Mouse (Mus musculus) stomach, embryonic 14.5 days (tissue): ENCODE results near the gene Dut. TPM values are rescaled to one million over a fixed set of nuclear protein-coding genes. Genes with fewer than 3 reads are reported as not detected.

Source experiments
- ATAC-seq: fragments of 200-750 bp; cut with Nextera tagmentation; 2 replicates; pipeline ENCODE4 v1.8.0; 2017; ENCODE audit warnings: low read depth, moderate TSS enrichment; ENCODE audit not compliant: insufficient number of reproducible peaks, insufficient read depth, low FRiP score
- H3K27ac ChIP-seq: fragments of 300-500 bp; sonication (generic); 2 replicates; pipeline ENCODE4 v1.5.1; 2014; ENCODE audit warnings: mild to moderate bottlenecking, low read length, moderate library complexity, mixed read lengths
- H3K27me3 ChIP-seq: fragments of 300-500 bp; sonication (generic); 2 replicates; pipeline ENCODE4 v1.6.1; 2014; ENCODE audit warnings: low read length, control low read depth, mixed read lengths; ENCODE audit not compliant: control insufficient read depth, insufficient read depth
- H3K36me3 ChIP-seq: fragments of 300-500 bp; sonication (generic); 2 replicates; pipeline ENCODE4 v1.6.1; 2014; ENCODE audit warnings: mild to moderate bottlenecking, control low read depth, low read length, moderate library complexity, mixed read lengths; ENCODE audit not compliant: control insufficient read depth, insufficient read depth
- H3K4me1 ChIP-seq: fragments of 300-500 bp; sonication (generic); 2 replicates; pipeline ENCODE4 v1.6.1; 2014; ENCODE audit warnings: low read length, control low read depth, mixed read lengths; ENCODE audit not compliant: control insufficient read depth, insufficient read depth
- H3K4me2 ChIP-seq: fragments of 300-500 bp; sonication (generic); replicated peaks from 2 replicates; pipeline ENCODE4 v1.6.1; 2014; ENCODE audit warnings: low read depth, low read length, control low read depth
- H3K4me3 ChIP-seq: fragments of 300-500 bp; sonication (generic); 2 replicates; pipeline ENCODE4 v1.5.1; 2014; ENCODE audit warnings: low read depth, low read length, control low read depth
- H3K9ac ChIP-seq: fragments of 300-500 bp; sonication (generic); replicated peaks from 2 replicates; pipeline ENCODE4 v1.6.1; 2014; ENCODE audit warnings: low read depth, mild to moderate bottlenecking, control low read depth, low read length, moderate library complexity, mixed read lengths
- H3K9me3 ChIP-seq: fragments of 300-500 bp; sonication (generic); 2 replicates; pipeline ENCODE4 v1.6.1; 2016; ENCODE audit warnings: low read depth, low read length, control low read depth; ENCODE audit not compliant: control insufficient read depth
- WGBS: fragments of 180-500 bp; shearing (Covaris S2); extraction: QIAGEN DNeasy Blood & Tissue Kit; methylation state at CpG from one replicate; pipeline ENCODE4 v1.1.7; 2014; 5-methylcytosine and 5-hydroxymethylcytosine counted together
- polyA plus RNA-seq: library from polyadenylated mRNA; unstranded; fragments of >200 nt; fragmentation: Nextera tagmentation; extraction: Ambion mirVana; gene quantifications from 2 replicates; pipeline ENCODE4 v1.2.1, GENCODE M21; 2014

Gene Dut
- polyA plus RNA-seq, 1 experiment from 2014 or later = 151 TPM

DNA sequence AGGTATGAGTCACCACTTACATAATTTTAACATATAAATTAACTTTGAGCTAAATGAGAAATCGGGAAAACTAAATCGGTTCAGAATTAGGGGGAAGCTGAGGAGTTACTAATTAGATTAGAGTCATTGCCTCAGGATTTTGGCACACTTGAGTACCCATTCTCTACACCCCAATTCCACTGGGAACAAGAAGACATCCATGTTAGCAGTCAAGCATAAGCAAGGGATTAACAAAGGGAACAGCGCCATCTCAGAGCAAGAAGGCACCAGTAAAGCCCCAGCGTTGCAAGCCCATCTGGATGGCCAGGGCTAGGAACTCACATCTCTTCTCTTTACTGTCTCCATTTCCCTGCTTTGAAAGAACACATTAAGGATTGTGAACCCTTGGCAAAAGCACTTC lies 38.8 kb downstream of the Dut start:
- no peak for ATAC-seq
- Histone ChIP-seq H3K27ac (no peak overlapping the region), H3K9ac (no peak overlapping the region), H3K4me1 (no peaks in the 10 kb centered on the region), H3K36me3 (no peaks in the 10 kb centered on the region), H3K9me3 (no peaks in the 10 kb centered on the region), H3K4me3 (no peak overlapping the region), H3K27me3 (no peaks in the 10 kb centered on the region), H3K4me2 (no peak overlapping the region)
- 91% methylated on average over 4 of the region's 4 CpGs for WGBS

DNA sequence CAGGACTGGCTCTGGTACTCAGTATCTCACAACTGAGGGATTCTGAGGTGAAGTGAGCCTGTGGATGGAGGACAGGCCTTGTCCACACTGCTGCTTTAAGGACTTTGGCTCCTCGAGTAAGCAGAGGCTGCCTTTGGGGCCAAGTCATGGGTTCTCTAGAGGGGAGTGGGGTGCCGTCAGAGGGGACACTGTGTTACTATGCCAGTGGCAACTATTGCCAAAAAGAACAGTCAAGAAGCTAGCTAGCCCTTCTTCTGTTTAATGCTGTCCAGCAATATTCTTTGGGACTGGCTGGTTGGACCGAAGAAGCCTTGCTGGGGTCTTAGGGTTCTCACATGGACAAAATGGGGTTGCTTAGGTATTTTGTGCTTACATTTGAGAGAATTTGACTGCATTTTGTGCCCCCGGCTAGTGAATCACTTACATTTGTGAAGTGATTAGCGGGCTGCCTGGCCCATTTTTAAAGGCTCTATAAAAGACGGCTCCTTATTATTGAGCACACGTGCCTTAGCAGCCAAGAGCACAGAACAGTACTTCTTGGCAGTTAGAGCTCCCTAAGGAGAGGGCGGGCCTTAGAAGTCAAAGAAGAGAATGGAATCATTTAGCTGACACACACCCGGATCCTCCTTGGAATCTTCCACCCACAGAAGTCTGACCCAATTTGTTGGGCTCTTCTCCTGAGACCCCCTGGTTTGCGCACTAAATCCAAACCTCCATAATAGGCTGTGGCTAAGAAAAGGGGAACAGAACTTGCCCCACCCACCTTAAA lies 43.4 kb downstream of the Dut start:
- no peak for ATAC-seq
- no peaks in the 10 kb centered on the region for H3K36me3 ChIP-seq
- no peak overlapping the region for H3K9ac ChIP-seq
- no peak overlapping the region for H3K4me3 ChIP-seq
- H3K4me1 ChIP-seq = no peaks in the 10 kb centered on the region
- 84% methylated on average over 10 of the region's 10 CpGs for WGBS
- H3K4me2 ChIP-seq = no peak overlapping the region
- H3K27me3 ChIP-seq = no peaks in the 10 kb centered on the region
- H3K9me3 ChIP-seq = no peaks in the 10 kb centered on the region
- no peak overlapping the region for H3K27ac ChIP-seq

DNA sequence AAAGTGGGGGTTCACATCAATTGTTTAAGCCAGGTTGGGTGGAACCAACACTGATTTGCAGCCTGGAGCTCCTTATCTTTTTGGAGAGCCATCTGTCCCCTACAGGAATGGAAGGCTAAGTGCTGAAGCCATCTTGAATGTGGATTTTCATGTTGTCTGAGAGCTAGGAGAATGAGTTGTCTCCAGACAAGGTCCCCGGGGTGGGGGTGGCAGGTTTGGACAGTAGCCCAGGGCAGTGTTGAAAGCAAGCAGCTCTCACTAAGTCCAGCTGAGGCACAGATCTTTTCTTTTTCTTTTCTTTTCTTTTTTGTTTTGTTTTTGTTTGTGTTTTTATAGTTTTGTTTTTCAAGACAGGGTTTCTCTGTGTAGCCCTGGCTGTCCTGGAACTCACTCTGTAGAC lies 44.1 kb downstream of the Dut start:
- no peak overlapping the region for H3K27ac ChIP-seq
- no peaks in the 10 kb centered on the region for H3K27me3 ChIP-seq
- no peak for ATAC-seq
- no peak overlapping the region for H3K9ac ChIP-seq
- H3K9me3 ChIP-seq = no peaks in the 10 kb centered on the region
- H3K4me1 ChIP-seq = no peaks in the 10 kb centered on the region
- WGBS = 89% methylated on average over 1 of the region's 1 CpGs
- H3K36me3 ChIP-seq = no peaks in the 10 kb centered on the region
- no peak overlapping the region for H3K4me3 ChIP-seq
- no peak overlapping the region for H3K4me2 ChIP-seq

DNA sequence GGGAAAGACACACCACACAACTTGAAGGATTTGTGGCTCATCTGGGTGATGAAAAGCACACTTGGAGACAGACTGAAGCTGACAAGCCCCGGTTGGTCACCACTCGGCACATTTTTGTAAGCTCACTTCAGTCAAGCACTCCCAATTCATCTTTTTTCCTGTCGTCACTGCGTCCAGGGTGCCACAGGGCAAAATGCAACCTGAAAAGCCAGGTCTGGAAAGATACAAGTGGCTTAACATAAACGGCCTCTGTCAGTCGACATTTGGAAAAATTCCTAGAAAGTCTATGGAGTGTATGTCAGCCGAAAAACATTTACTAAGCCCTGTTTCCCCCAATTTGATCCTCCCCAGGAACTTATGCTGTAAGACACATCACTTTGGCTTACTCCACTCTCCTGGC lies 45.6 kb downstream of the Dut start:
- 50% methylated on average over 7 of the region's 7 CpGs for WGBS

DNA sequence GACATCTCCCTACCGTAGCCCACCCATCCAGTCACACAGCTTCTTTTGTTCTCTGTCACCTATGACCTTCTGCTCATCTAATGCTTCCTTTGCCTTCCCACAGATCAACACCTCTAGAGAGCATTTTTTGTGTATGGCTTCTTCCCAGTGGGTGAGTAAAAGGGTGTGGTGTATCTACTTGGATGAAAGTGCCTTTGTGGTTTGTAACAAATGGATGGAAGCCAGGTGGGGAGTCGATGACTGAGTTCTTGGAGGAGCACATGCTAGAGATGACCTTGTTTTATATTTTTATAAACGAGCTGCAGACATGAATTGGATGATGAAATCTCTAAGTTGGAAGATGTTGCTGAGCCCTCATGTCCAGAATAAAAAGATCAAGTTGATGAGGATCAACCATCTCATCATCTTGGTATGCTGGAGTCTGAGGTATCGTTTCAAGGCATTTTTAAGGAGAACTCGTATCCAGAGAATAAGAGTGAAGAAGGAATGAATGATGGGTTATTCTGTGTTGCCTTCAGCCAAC lies 47.0 kb downstream of the Dut start:
- no peak overlapping the region for H3K27ac ChIP-seq
- H3K9ac ChIP-seq = no peak overlapping the region
- H3K27me3 ChIP-seq = no peaks in the 10 kb centered on the region
- no peaks in the 10 kb centered on the region for H3K4me1 ChIP-seq
- H3K4me3 ChIP-seq = no peak overlapping the region
- H3K4me2 ChIP-seq = no peak overlapping the region
- no peaks in the 10 kb centered on the region for H3K9me3 ChIP-seq
- WGBS = 82% methylated on average over 5 of the region's 5 CpGs
- ATAC-seq = no peak
- H3K36me3 ChIP-seq = no peaks in the 10 kb centered on the region

More for the DNA sequence above, 45.6 kb downstream of the Dut start:
- Histone ChIP-seq H3K9ac (no peak overlapping the region), H3K4me2 (no peak overlapping the region), H3K4me3 (no peak overlapping the region), H3K36me3 (no peaks in the 10 kb centered on the region), H3K27ac (no peak overlapping the region), H3K4me1 (no peaks in the 10 kb centered on the region), H3K9me3 (no peaks in the 10 kb centered on the region), H3K27me3 (no peaks in the 10 kb centered on the region)
- no peak for ATAC-seq

DNA sequence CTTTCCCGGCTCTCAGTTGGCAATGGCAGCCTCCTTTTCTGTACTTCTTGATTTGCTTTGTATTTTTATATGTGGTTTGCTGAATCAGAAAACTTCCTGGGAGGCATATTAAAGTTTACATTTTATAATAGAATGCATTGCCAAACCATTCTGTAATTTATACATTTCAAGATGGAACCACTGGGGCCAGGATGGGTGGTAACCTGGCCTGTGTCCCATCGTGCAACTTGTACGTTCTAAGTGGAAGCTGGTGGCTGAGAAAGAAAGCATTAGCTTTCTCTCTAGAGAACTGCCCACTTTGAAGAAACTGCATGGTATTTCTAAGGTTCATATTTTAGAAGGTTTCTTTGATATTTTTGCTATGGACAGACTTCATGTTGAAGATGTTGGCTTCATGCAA lies 48.5 kb downstream of the Dut start:
- H3K4me3 ChIP-seq = no peak overlapping the region
- no peak overlapping the region for H3K4me2 ChIP-seq
- peaks cover 2% of the 10 kb centered on the region; the same call in 1 of the 2 replicates for H3K36me3 ChIP-seq
- H3K27me3 ChIP-seq = no peaks in the 10 kb centered on the region
- WGBS = 84% methylated on average over 3 of the region's 3 CpGs
- no peak for ATAC-seq
- no peaks in the 10 kb centered on the region for H3K9me3 ChIP-seq
- H3K27ac ChIP-seq = no peak overlapping the region
- H3K4me1 ChIP-seq = no peaks in the 10 kb centered on the region
- no peak overlapping the region for H3K9ac ChIP-seq

DNA sequence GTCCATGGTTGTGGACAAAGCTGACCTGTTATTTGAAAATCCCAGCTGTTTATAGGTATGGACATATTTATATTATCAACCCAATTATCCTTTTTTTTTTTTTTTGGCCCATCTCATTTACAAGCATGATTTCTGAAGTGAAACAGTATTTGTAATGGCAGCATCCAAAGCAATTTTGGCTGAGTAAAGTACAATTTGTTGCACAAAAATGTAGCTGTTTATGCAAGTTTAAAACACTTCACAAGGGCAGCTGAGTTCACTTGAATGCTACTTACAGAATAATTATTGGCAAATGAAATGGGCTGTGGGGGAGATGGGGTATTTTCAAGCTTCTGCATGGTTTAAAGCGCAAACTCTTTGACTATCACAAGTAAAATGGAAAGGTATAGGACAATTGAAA lies 51.9 kb downstream of the Dut start:
- no peak for ATAC-seq
- no peak overlapping the region for H3K4me3 ChIP-seq
- H3K27ac ChIP-seq = no peak overlapping the region
- H3K4me1 ChIP-seq = no peaks in the 10 kb centered on the region
- H3K27me3 ChIP-seq = no peaks in the 10 kb centered on the region
- 92% methylated on average over 1 of the region's 1 CpGs for WGBS
- H3K36me3 ChIP-seq = peaks cover 20% of the 10 kb centered on the region; the same call in 1 of the 2 replicates
- H3K9me3 ChIP-seq = no peaks in the 10 kb centered on the region
- H3K4me2 ChIP-seq = no peak overlapping the region
- no peak overlapping the region for H3K9ac ChIP-seq

DNA sequence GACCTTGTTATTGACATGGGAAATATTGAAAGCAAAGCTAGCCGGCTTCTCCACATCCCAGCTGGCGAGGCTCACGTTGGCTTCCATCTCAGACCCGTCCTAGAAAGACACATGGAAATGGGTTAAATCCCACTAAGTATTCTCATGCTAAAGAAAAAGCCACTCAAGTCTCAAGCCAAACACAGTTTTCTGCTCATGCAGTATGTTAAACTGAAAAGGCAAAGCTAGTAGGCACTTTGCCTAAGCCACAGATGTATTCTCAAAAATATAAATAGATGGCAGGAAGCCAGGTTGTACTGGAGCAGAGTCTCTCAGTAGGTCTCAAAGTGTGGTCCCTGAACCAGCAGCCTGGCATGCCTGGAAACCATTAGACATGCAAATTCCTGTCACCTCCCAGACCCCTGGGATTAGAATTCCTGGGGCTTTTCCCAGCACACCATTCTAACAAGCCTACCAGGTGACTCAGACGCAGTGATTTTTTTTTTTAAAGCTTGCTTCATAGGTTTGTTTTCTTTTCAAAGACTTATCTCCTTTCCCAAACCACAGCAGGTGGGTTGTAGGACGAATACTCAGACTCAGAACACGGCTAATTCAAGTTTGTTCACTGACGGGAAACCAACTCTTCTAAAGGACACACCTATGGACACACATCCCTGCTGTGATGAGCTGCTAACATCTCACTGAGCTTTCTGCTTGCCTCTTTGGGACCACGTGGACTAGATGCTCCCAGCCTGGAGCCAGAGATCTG lies 55.1 kb downstream of the Dut start:
- ATAC-seq = no peak
- H3K4me3 ChIP-seq = no peak overlapping the region
- no peaks in the 10 kb centered on the region for H3K9me3 ChIP-seq
- WGBS = 66% methylated on average over 9 of the region's 9 CpGs
- H3K4me1 ChIP-seq = no peaks in the 10 kb centered on the region
- H3K36me3 ChIP-seq = peaks cover 28% of the 10 kb centered on the region; the same call in 1 of the 2 replicates
- H3K4me2 ChIP-seq = no peak overlapping the region
- H3K9ac ChIP-seq = no peak overlapping the region
- no peak overlapping the region for H3K27ac ChIP-seq
- no peaks in the 10 kb centered on the region for H3K27me3 ChIP-seq
